Mouse (Mus musculus) liver, embryonic 12.5 days (tissue): ENCODE measurements around the gene Gas2. TPM values are rescaled to one million over a fixed set of nuclear protein-coding genes. Genes with fewer than 3 reads are reported as not detected.

Source experiments
- ATAC-seq: fragments of 200-750 bp; cut with Nextera tagmentation; 2 replicates; pipeline ENCODE4 v1.8.0; 2017; ENCODE audit warnings: moderate number of reproducible peaks, mild to moderate bottlenecking, moderate library complexity
- H3K27ac ChIP-seq: fragments of 300-500 bp; sonication (generic); 2 replicates; pipeline ENCODE4 v1.5.1; 2016; ENCODE audit warnings: mild to moderate bottlenecking
- H3K27me3 ChIP-seq: fragments of 300-500 bp; sonication (generic); replicated peaks from 2 replicates; pipeline ENCODE4 v1.6.1; 2016; ENCODE audit warnings: mild to moderate bottlenecking, moderate library complexity
- H3K36me3 ChIP-seq: fragments of 300-500 bp; sonication (generic); 2 replicates; pipeline ENCODE4 v1.6.1; 2016; ENCODE audit warnings: mild to moderate bottlenecking, moderate library complexity
- H3K4me1 ChIP-seq: fragments of 300-500 bp; sonication (generic); 2 replicates; pipeline ENCODE4 v1.6.1; 2016
- H3K4me2 ChIP-seq: fragments of 300-500 bp; sonication (generic); 2 replicates; pipeline ENCODE4 v1.6.1; 2016; ENCODE audit warnings: mild to moderate bottlenecking, moderate library complexity
- H3K4me3 ChIP-seq: fragments of 300-500 bp; sonication (generic); 2 replicates; pipeline ENCODE4 v1.5.1; 2016; ENCODE audit warnings: mild to moderate bottlenecking, moderate library complexity
- H3K9ac ChIP-seq: fragments of 300-500 bp; sonication (generic); 2 replicates; pipeline ENCODE4 v1.6.1; 2016; ENCODE audit warnings: mild to moderate bottlenecking, moderate library complexity
- H3K9me3 ChIP-seq: fragments of 300-500 bp; sonication (generic); replicated peaks from 2 replicates; pipeline ENCODE4 v1.6.1; 2016; ENCODE audit warnings: mild to moderate bottlenecking, moderate library complexity
- WGBS: fragments of 180-500 bp; shearing (Covaris S2); methylation state at CpG from one replicate; pipeline ENCODE4 v1.1.7; 2016; ENCODE audit not compliant: insufficient replicate concordance; 5-methylcytosine and 5-hydroxymethylcytosine counted together
- polyA plus RNA-seq: library from polyadenylated mRNA; unstranded; fragments of >200 nt; fragmentation: Nextera tagmentation; extraction: Ambion mirVana; gene quantifications from 2 replicates; pipeline ENCODE4 v1.2.1, GENCODE M21; 2016

Gas2 gene
- polyA plus RNA-seq, 1 experiment from 2014 or later: 7.1 TPM

- Histone ChIP-seq H3K27ac (no peak overlapping the region), H3K36me3 (no peaks in the 10 kb centered on the region), H3K4me1 (no peaks in the 10 kb centered on the region), H3K27me3 (no peaks in the 10 kb centered on the region), H3K9me3 (no peaks in the 10 kb centered on the region), H3K4me2 (no peak overlapping the region), H3K9ac (no peak overlapping the region), H3K4me3 (no peak overlapping the region)
- 82% methylated on average over 5 of the region's 5 CpGs for WGBS
- no peak for ATAC-seq
These were observed 162.3 kb downstream of the Gas2 start for GRCm38 (mm10) chr7:52024050-52024626.

- no peak for ATAC-seq
- H3K27me3 ChIP-seq: no peaks in the 10 kb centered on the region
- WGBS: 38% methylated on average over 8 of the region's 8 CpGs
- no peaks in the 10 kb centered on the region for H3K36me3 ChIP-seq
- no peak overlapping the region for H3K4me2 ChIP-seq
- no peaks in the 10 kb centered on the region for H3K4me1 ChIP-seq
- no peak overlapping the region for H3K9ac ChIP-seq
- H3K4me3 ChIP-seq: no peak overlapping the region
- no peak overlapping the region for H3K27ac ChIP-seq
- H3K9me3 ChIP-seq: no peaks in the 10 kb centered on the region
These were observed 176.1 kb downstream of the Gas2 start for GRCm38 (mm10) chr7:52037600-52038582.

Other genes starting within 250 kb of the Gas2 start
- gene Slc17a6, start 240.0 kb upstream of the Gas2 start, polyA plus RNA-seq: not detected in 2 replicates
- gene Fancf, start 252 bp downstream of the Gas2 start, polyA plus RNA-seq: 14.6 and 15.2 TPM in 2 replicates
- gene Svip, start 144.0 kb downstream of the Gas2 start, polyA plus RNA-seq: 26.1 and 26.2 TPM in 2 replicates
- not detected in 2 replicates for gene 1700015G11Rik, start 153.7 kb downstream of the Gas2 start, polyA plus RNA-seq